Mouse (Mus musculus): Measurements from ENCODE around the gene Grpel1.

GRCm38 (mm10) chr5:36451872-36452389 lies 12.9 kb upstream of the Grpel1 start:
- TF ChIP-seq CTCF (IDR thresholded peaks at IDR 0.05; ENCODE audit: control insufficient read depth, insufficient read depth, insufficient read length) (no peak), CEBPB (IDR thresholded peaks at IDR 0.05; ENCODE audit: low read depth) (no peak)

Data from C2C12 (cell line).